Mouse (Mus musculus) megakaryocyte-erythroid progenitor cell, adult 5-6 weeks (primary cell): Measurements from ENCODE around the gene S100a7a. TPM values are rescaled to one million over a fixed set of nuclear protein-coding genes. Genes with fewer than 3 reads are reported as not detected.

Experiments used
- ATAC-seq: replicated peaks from 2 replicates; pipeline ENCODE4 v1.8.0; 2016; ENCODE audit warnings: mild to moderate bottlenecking, inconsistent platforms; ENCODE audit not compliant: severe bottlenecking, poor library complexity, low FRiP score, low TSS enrichment
- total RNA-seq, 2 experiments: library from RNA; stranded (forward) in 1 of 2; stranded (reverse) in 1 of 2; fragments of 200-1000, 215-1000 nt in 1 of 2; fragments of >200 nt in 1 of 2; fragmentation: Nextera tagmentation in 1 of 2; gene quantifications; 2 replicates each; pipeline ENCODE4 v1.2.3; 2014 to 2017

Gene S100a7a
- not detected in 2 replicates for total RNA-seq (2014; fragmentation: Nextera tagmentation)
- total RNA-seq (2017): not detected in 2 replicates

GRCm38 (mm10) chr3:90653717-90654116, at the start of gene S100a7a:
Gene S100a7a, plus strand, starts transcription at chr3:90654017.
- no peak for ATAC-seq

- ATAC-seq: peak; percentile 73
These were observed 49.4 kb upstream of the S100a7a start for GRCm38 (mm10) chr3:90604416-90604815.

- ATAC-seq: 0 out of 2 replicates have a peak, but pooled peaks have one; percentile 14
These were observed 48.8 kb upstream of the S100a7a start for GRCm38 (mm10) chr3:90605049-90605448.

- ATAC-seq: no peak
These were observed 48.1 kb upstream of the S100a7a start for GRCm38 (mm10) chr3:90605736-90606135.

- no peak for ATAC-seq
These were observed 47.6 kb upstream of the S100a7a start for GRCm38 (mm10) chr3:90606185-90606584.

- ATAC-seq: no peak
These were observed 46.5 kb upstream of the S100a7a start for GRCm38 (mm10) chr3:90607361-90607760.

- no peak for ATAC-seq
These were observed 45.6 kb upstream of the S100a7a start, which contains the start of gene S100a5 for GRCm38 (mm10) chr3:90608223-90608622. Gene S100a5, plus strand, starts transcription at chr3:90608523.

GRCm38 (mm10) chr3:90609102-90609501, 44.7 kb upstream of the S100a7a start:
- ATAC-seq: no peak

- no peak for ATAC-seq
These were observed 42.3 kb upstream of the S100a7a start for GRCm38 (mm10) chr3:90611494-90611893.

- no peak for ATAC-seq
These were observed 41.8 kb upstream of the S100a7a start for GRCm38 (mm10) chr3:90612061-90612460.

GRCm38 (mm10) chr3:90612728-90613291, 41.0 kb upstream of the S100a7a start, which contains the start of gene S100a6:
Gene S100a6, plus strand, starts transcription at chr3:90612882.
- peak; percentile 67 for ATAC-seq

- no peak for ATAC-seq
These were observed 40.2 kb upstream of the S100a7a start for GRCm38 (mm10) chr3:90613461-90614147.

GRCm38 (mm10) chr3:90614148-90614530, 39.7 kb upstream of the S100a7a start:
- ATAC-seq: no peak

GRCm38 (mm10) chr3:90614611-90615251, 39.1 kb upstream of the S100a7a start:
- ATAC-seq: no peak

- ATAC-seq: peak; percentile 91
These were observed 38.4 kb upstream of the S100a7a start for GRCm38 (mm10) chr3:90615415-90615814.

GRCm38 (mm10) chr3:90615911-90616310, 37.9 kb upstream of the S100a7a start:
- ATAC-seq: no peak

GRCm38 (mm10) chr3:90617586-90617985, 36.2 kb upstream of the S100a7a start:
- no peak for ATAC-seq

- no peak for ATAC-seq
These were observed 32.3 kb upstream of the S100a7a start for GRCm38 (mm10) chr3:90621552-90621951.

- no peak for ATAC-seq
These were observed 30.3 kb upstream of the S100a7a start for GRCm38 (mm10) chr3:90623435-90624071.

- no peak for ATAC-seq
These were observed 28.3 kb upstream of the S100a7a start for GRCm38 (mm10) chr3:90625496-90625895.
